Mouse (Mus musculus) ES-E14 (cell line): ENCODE measurements at regions not wholly inside any gene's neighbourhood (a gene's known extent, or its start where the extent isn't known, plus 50 kb on each side); places are given as distances from the start of the nearest gene placed in this dataset.

ENCODE experiments used
- DNase-seq: peaks from one replicate; pipeline ENCODE4 v3.0.0-alpha.2; 2013; ENCODE audit warnings: low read depth, low spot score
- H3K27ac ChIP-seq: 2 replicates; pipeline ENCODE4 v1.5.1; 2012; ENCODE audit warnings: low read depth, mild to moderate bottlenecking, low read length, moderate library complexity, mixed read lengths; ENCODE audit not compliant: poor library complexity, insufficient read depth, severe bottlenecking
- H3K36me3 ChIP-seq: 2 replicates; pipeline ENCODE4 v1.6.1; 2012; ENCODE audit warnings: mild to moderate bottlenecking, low read length, moderate library complexity, mixed read lengths; ENCODE audit not compliant: control insufficient read depth, poor library complexity, insufficient read depth, severe bottlenecking
- H3K4me1 ChIP-seq, 2 experiments: fragments of 150-350 bp in 1 of 2; sonication (generic) in 1 of 2; 2 replicates each; pipeline ENCODE4 v1.6.1; 2012; ENCODE audit warnings: low read length in 2 of 2, mild to moderate bottlenecking in 1 of 2, mixed read lengths in 1 of 2; ENCODE audit not compliant: control insufficient read depth in 2 of 2, insufficient read depth in 2 of 2, poor library complexity in 1 of 2
- H3K4me3 ChIP-seq, 2 experiments: fragments of 150-350 bp in 1 of 2; sonication (generic) in 1 of 2; 2 replicates each; pipeline ENCODE4 v1.5.1; 2012; ENCODE audit warnings: low read length in 2 of 2, low read depth in 1 of 2, mild to moderate bottlenecking in 1 of 2, mixed read lengths in 1 of 2; ENCODE audit not compliant: insufficient read depth in 1 of 2, poor library complexity in 1 of 2, severe bottlenecking in 1 of 2
- H3K9ac ChIP-seq: 2 replicates; pipeline ENCODE4 v1.6.1; 2012; ENCODE audit warnings: low read depth, mild to moderate bottlenecking, low read length, mixed read lengths; ENCODE audit not compliant: poor library complexity, insufficient read depth, severe bottlenecking
- H3K9me3 ChIP-seq: fragments of 150-350 bp; sonication (generic); 2 replicates; pipeline ENCODE4 v1.6.1; 2012; ENCODE audit warnings: low read depth, mild to moderate bottlenecking, low read length; ENCODE audit not compliant: control insufficient read depth, insufficient read depth
- CHD2 ChIP-seq: IDR thresholded peaks from 2 replicates; pipeline ENCODE4 v1.6.1; 2014; ENCODE audit warnings: mild to moderate bottlenecking, low read depth, low read length, inconsistent platforms
- HCFC1 ChIP-seq: IDR thresholded peaks from 2 replicates; pipeline ENCODE4 v1.6.1; 2012; ENCODE audit warnings: low read length, inconsistent platforms, borderline replicate concordance; ENCODE audit not compliant: insufficient read depth
- MAFK ChIP-seq: IDR thresholded peaks from 2 replicates; pipeline ENCODE4 v1.6.1; 2014; ENCODE audit warnings: mild to moderate bottlenecking, low read depth, low read length, inconsistent platforms; ENCODE audit not compliant: insufficient read depth
- ZC3H11A ChIP-seq: IDR thresholded peaks from 2 replicates; pipeline ENCODE4 v1.6.1; 2012; ENCODE audit warnings: low read depth, mild to moderate bottlenecking, inconsistent platforms, low read length, borderline replicate concordance
- ZNF384 ChIP-seq: IDR thresholded peaks from 2 replicates; pipeline ENCODE4 v1.6.1; 2012; ENCODE audit warnings: low read depth, low read length, inconsistent platforms
- in situ Hi-C, 2 experiments: fragments of 600-800 bp; cut with MboI; formaldehyde crosslinking; loops; one replicate each; pipeline ENCODE4 v1.15.1; 2025; ENCODE audit warnings: low sequenced_read_pairs in 2 of 2, inconsistent platforms in 1 of 2; ENCODE audit not compliant: unreplicated experiment in 2 of 2

DNA sequence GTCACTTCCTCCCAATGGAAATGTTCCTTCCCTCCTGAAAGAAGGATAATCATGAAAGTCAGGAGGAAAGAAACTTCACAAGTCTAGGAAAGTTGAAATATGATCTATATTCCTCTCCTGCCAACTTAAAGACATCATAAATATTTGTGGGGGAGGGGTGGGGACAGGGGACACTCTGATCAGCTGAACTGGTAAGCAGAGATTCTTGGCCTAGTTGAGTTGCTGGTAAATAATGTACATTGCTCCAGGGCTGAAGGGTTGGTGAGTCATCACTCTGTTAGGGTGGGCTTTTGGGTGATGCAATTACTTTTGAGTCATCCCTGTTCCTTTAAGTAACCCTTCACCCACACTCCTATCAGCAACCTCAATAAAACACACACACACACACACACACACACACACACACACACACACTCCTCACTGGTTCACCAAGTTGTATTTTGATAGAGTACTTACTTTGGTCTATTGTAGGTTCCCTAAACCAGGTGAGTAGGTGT, 56.0 kb downstream of the Ccdc71l start:
- H3K9ac ChIP-seq: no peak overlapping the region
- DNase-seq: no peak
- H3K9me3 ChIP-seq: no peaks in the 10 kb centered on the region
- no peaks in the 10 kb centered on the region for H3K36me3 ChIP-seq
- no peak overlapping the region for H3K4me3 ChIP-seq
- TF ChIP-seq ZC3H11A: no peak
- no peak for TF ChIP-seq HCFC1
- TF ChIP-seq CHD2: no peak
- TF ChIP-seq ZNF384: no peak
- TF ChIP-seq MAFK: no peak
- in situ Hi-C loops: no loop called here
- no peaks in the 10 kb centered on the region for H3K4me1 ChIP-seq
- no peak overlapping the region for H3K27ac ChIP-seq

DNA sequence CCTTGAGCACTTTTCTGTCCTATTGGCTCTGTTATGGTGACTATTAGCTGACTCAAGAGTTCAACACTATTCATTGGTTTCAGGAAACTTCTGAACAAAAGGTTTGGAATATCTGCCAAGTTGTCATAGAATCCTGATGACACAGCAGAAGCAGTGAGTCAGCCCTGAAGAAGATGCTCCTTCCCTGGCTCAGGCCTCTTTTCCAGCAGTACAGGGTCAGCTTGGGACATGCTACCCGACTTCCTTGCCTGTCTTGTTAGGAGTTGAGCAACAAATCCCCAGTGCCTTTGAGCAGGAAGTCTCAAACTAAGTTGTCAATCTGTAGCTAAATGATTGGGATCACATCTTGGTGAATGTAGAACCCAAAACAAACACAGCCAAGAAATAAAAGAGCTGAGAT, 56.6 kb downstream of the Ccdc71l start:
- Histone ChIP-seq H3K9ac (no peak overlapping the region), H3K9me3 (no peaks in the 10 kb centered on the region), H3K4me3 (no peak overlapping the region), H3K4me1 (no peaks in the 10 kb centered on the region), H3K27ac (no peak overlapping the region), H3K36me3 (no peaks in the 10 kb centered on the region)
- no peak for TF ChIP-seq MAFK
- TF ChIP-seq ZNF384: no peak
- no peak for TF ChIP-seq HCFC1
- no peak for TF ChIP-seq ZC3H11A
- no peak for TF ChIP-seq CHD2
- DNase-seq: no peak
- in situ Hi-C loops: no loop called here

DNA sequence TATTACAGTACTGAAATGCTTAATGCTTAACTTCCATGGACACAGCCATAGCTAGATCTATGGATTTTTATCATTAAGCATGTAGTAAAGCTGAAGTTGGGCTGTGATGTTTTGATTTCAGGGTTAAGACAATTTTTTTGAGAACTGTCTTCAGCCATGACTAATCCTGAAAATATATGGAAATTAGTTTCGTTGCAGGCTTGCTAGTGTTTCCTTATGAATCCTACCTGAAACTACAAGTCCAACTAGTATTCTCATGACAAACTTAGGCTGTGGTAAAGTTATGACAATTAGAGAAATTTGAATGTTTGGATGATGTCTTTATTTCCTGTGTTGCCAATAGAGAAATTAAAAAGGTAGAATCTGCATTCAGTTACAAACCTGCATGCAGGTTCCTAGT, 59.7 kb downstream of the Ccdc71l start:
- Histone ChIP-seq H3K36me3 (no peaks in the 10 kb centered on the region), H3K4me1 (no peaks in the 10 kb centered on the region), H3K4me3 (no peak overlapping the region), H3K27ac (no peak overlapping the region), H3K9me3 (no peaks in the 10 kb centered on the region), H3K9ac (no peak overlapping the region)
- DNase-seq: no peak
- in situ Hi-C loops: no loop called here
- no peak for TF ChIP-seq ZC3H11A
- TF ChIP-seq CHD2: no peak
- TF ChIP-seq ZNF384: no peak
- no peak for TF ChIP-seq MAFK
- TF ChIP-seq HCFC1: no peak

DNA sequence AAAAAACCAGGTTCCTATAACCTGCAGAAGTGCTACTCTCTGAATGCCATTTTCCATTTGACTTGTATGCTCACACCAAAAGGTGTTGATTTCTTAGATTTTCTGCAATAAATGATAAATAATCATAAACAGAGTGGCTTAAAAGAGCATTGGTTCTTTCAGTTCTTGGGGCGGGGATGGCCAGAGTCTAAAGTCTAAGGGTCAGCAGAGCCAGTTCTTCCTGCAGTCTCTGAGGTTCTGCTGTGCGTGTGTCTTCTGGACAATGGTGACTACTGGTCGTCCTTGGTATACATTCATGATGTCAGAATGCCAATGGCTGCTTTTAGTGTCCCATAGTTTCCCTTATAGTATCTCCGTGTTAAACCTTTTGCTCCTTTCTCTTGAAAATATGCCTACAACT, 66.3 kb downstream of the Ccdc71l start:
- no peak overlapping the region for H3K9ac ChIP-seq
- no peaks in the 10 kb centered on the region for H3K9me3 ChIP-seq
- H3K4me1 ChIP-seq: no peaks in the 10 kb centered on the region
- no peak overlapping the region for H3K4me3 ChIP-seq
- H3K27ac ChIP-seq: no peak overlapping the region
- TF ChIP-seq ZNF384: no peak
- no peak for TF ChIP-seq CHD2
- no peak for TF ChIP-seq MAFK
- no peak for TF ChIP-seq HCFC1
- TF ChIP-seq ZC3H11A: no peak
- in situ Hi-C loops: no loop called here
- no peak for DNase-seq
- no peaks in the 10 kb centered on the region for H3K36me3 ChIP-seq

DNA sequence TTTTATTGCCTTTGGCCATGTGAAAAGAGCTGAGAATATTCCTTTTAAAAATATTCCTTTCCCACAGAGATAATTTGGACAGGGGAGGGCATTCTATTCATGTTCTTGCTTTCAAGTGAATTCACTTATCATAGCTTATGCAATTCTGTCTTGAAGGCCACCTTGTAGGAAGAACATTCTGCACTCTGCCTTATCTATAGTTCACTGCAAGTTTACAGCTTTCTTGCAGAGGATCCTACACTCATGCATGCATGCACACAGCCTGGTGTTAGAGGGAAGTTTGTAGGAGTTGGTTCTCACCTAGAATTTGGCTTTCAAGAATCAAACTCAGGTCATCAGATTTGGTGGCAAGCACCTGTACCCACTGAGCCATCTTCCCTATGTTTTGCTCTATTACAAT, 67.4 kb downstream of the Ccdc71l start:
- in situ Hi-C loops: no loop called here

More for the DNA sequence above, 67.4 kb downstream of the Ccdc71l start:
- Histone ChIP-seq H3K27ac (no peak overlapping the region), H3K4me1 (no peaks in the 10 kb centered on the region), H3K9ac (no peak overlapping the region), H3K4me3 (no peak overlapping the region), H3K9me3 (no peaks in the 10 kb centered on the region), H3K36me3 (no peaks in the 10 kb centered on the region)
- TF ChIP-seq ZNF384: no peak
- no peak for TF ChIP-seq ZC3H11A
- TF ChIP-seq HCFC1: no peak
- no peak for TF ChIP-seq CHD2
- TF ChIP-seq MAFK: no peak
- DNase-seq: no peak
